Mouse (Mus musculus): Measurements from ENCODE around the gene Xaf1. TPM values are rescaled to one million over a fixed set of nuclear protein-coding genes. Genes with fewer than 3 reads are reported as not detected.

Gene Xaf1
- polyA plus RNA-seq, 1 experiment, result 46.0 TPM

GRCm38 (mm10) chr11:72285971-72286480 is 15.4 kb upstream of the Xaf1 start:
- Histone ChIP-seq H3K27me3 (ENCODE audit: control insufficient read depth, insufficient read depth, low read length) (no peaks in the 10 kb centered on the region), H3K4me1 (replicated peaks; ENCODE audit: control insufficient read depth, insufficient read depth, low read length) (no peaks in the 10 kb centered on the region), H3K36me3 (ENCODE audit: control insufficient read depth, insufficient read depth, low read length) (no peaks in the 10 kb centered on the region), H3K4me3 (ENCODE audit: control insufficient read depth, insufficient read depth, low read length) (no peak overlapping the region), H3K27ac (ENCODE audit: control insufficient read depth, insufficient read depth, low read length) (no peak overlapping the region)
- 83% methylated on average over 6 of the region's 6 CpGs for WGBS
- no peak for TF ChIP-seq CTCF (IDR thresholded peaks at IDR 0.05; ENCODE audit: borderline replicate concordance, control insufficient read depth, extremely low read depth, insufficient read depth, low read length, poor library complexity)
- DNase-seq, result no peak

- no peak overlapping the region for H3K4me3 ChIP-seq (ENCODE audit: control insufficient read depth, insufficient read depth, low read length)
- H3K36me3 ChIP-seq (ENCODE audit: control insufficient read depth, insufficient read depth, low read length), result no peaks in the 10 kb centered on the region
- TF ChIP-seq POLR2A (IDR thresholded peaks at IDR 0.05; ENCODE audit: control insufficient read depth, extremely low read depth, insufficient read depth, low read length, poor library complexity), result no peak
- no peak for TF ChIP-seq CTCF (IDR thresholded peaks at IDR 0.05; ENCODE audit: borderline replicate concordance, control insufficient read depth, extremely low read depth, insufficient read depth, low read length, poor library complexity)
- DNase-seq, result no peak
- WGBS, result 83% methylated on average over 3 of the region's 3 CpGs
- H3K27me3 ChIP-seq (ENCODE audit: control insufficient read depth, insufficient read depth, low read length), result no peaks in the 10 kb centered on the region
- H3K27ac ChIP-seq (ENCODE audit: control insufficient read depth, insufficient read depth, low read length), result no peak overlapping the region
- H3K4me1 ChIP-seq (replicated peaks; ENCODE audit: control insufficient read depth, insufficient read depth, low read length), result no peaks in the 10 kb centered on the region
Measured at GRCm38 (mm10) chr11:72286651-72287050, 14.8 kb upstream of the Xaf1 start.

GRCm38 (mm10) chr11:72287126-72287525 is 14.3 kb upstream of the Xaf1 start:
- Histone ChIP-seq H3K36me3 (ENCODE audit: control insufficient read depth, insufficient read depth, low read length) (no peaks in the 10 kb centered on the region), H3K27me3 (ENCODE audit: control insufficient read depth, insufficient read depth, low read length) (no peaks in the 10 kb centered on the region), H3K4me3 (ENCODE audit: control insufficient read depth, insufficient read depth, low read length) (no peak overlapping the region), H3K27ac (ENCODE audit: control insufficient read depth, insufficient read depth, low read length) (no peak overlapping the region), H3K4me1 (replicated peaks; ENCODE audit: control insufficient read depth, insufficient read depth, low read length) (no peaks in the 10 kb centered on the region)
- no peak for DNase-seq
- WGBS, result 100% methylated on average over 2 of the region's 2 CpGs
- no peak for TF ChIP-seq CTCF (IDR thresholded peaks at IDR 0.05; ENCODE audit: borderline replicate concordance, control insufficient read depth, extremely low read depth, insufficient read depth, low read length, poor library complexity)
- no peak for TF ChIP-seq POLR2A (IDR thresholded peaks at IDR 0.05; ENCODE audit: control insufficient read depth, extremely low read depth, insufficient read depth, low read length, poor library complexity)

GRCm38 (mm10) chr11:72287543-72287942 is 13.9 kb upstream of the Xaf1 start:
- Histone ChIP-seq H3K27ac (ENCODE audit: control insufficient read depth, insufficient read depth, low read length) (no peak overlapping the region), H3K4me1 (replicated peaks; ENCODE audit: control insufficient read depth, insufficient read depth, low read length) (no peaks in the 10 kb centered on the region), H3K36me3 (ENCODE audit: control insufficient read depth, insufficient read depth, low read length) (no peaks in the 10 kb centered on the region), H3K4me3 (ENCODE audit: control insufficient read depth, insufficient read depth, low read length) (no peak overlapping the region), H3K27me3 (ENCODE audit: control insufficient read depth, insufficient read depth, low read length) (no peaks in the 10 kb centered on the region)
- DNase-seq, result no peak
- WGBS, result 95% methylated on average over 3 of the region's 3 CpGs
- no peak for TF ChIP-seq POLR2A (IDR thresholded peaks at IDR 0.05; ENCODE audit: control insufficient read depth, extremely low read depth, insufficient read depth, low read length, poor library complexity)
- TF ChIP-seq CTCF (IDR thresholded peaks at IDR 0.05; ENCODE audit: borderline replicate concordance, control insufficient read depth, extremely low read depth, insufficient read depth, low read length, poor library complexity), result no peak

GRCm38 (mm10) chr11:72293116-72293515 is 8.3 kb upstream of the Xaf1 start:
- no peak for DNase-seq
- WGBS, result 97% methylated on average over 2 of the region's 2 CpGs
- TF ChIP-seq CTCF (IDR thresholded peaks at IDR 0.05; ENCODE audit: borderline replicate concordance, control insufficient read depth, extremely low read depth, insufficient read depth, low read length, poor library complexity) (no peak), POLR2A (IDR thresholded peaks at IDR 0.05; ENCODE audit: control insufficient read depth, extremely low read depth, insufficient read depth, low read length, poor library complexity) (no peak)
- Histone ChIP-seq H3K27me3 (ENCODE audit: control insufficient read depth, insufficient read depth, low read length) (no peaks in the 10 kb centered on the region), H3K4me3 (ENCODE audit: control insufficient read depth, insufficient read depth, low read length) (no peak overlapping the region), H3K27ac (ENCODE audit: control insufficient read depth, insufficient read depth, low read length) (no peak overlapping the region), H3K4me1 (replicated peaks; ENCODE audit: control insufficient read depth, insufficient read depth, low read length) (no peaks in the 10 kb centered on the region), H3K36me3 (ENCODE audit: control insufficient read depth, insufficient read depth, low read length) (no peaks in the 10 kb centered on the region)

- Histone ChIP-seq H3K4me3 (ENCODE audit: control insufficient read depth, insufficient read depth, low read length) (peak overlapping the region; percentile 95), H3K27me3 (ENCODE audit: control insufficient read depth, insufficient read depth, low read length) (no peaks in the 10 kb centered on the region), H3K27ac (ENCODE audit: control insufficient read depth, insufficient read depth, low read length) (no peak overlapping the region), H3K36me3 (ENCODE audit: control insufficient read depth, insufficient read depth, low read length) (no peaks in the 10 kb centered on the region; the same call in 1 of the 2 replicates), H3K4me1 (replicated peaks; ENCODE audit: control insufficient read depth, insufficient read depth, low read length) (peaks cover 27% of the 10 kb centered on the region)
- no peak for DNase-seq
- 69% methylated on average over 7 of the region's 7 CpGs for WGBS
- no peak for TF ChIP-seq POLR2A (IDR thresholded peaks at IDR 0.05; ENCODE audit: control insufficient read depth, extremely low read depth, insufficient read depth, low read length, poor library complexity)
- no peak for TF ChIP-seq CTCF (IDR thresholded peaks at IDR 0.05; ENCODE audit: borderline replicate concordance, control insufficient read depth, extremely low read depth, insufficient read depth, low read length, poor library complexity)
Measured at GRCm38 (mm10) chr11:72302230-72302629, 801 bp downstream of the Xaf1 start.

GRCm38 (mm10) chr11:72307461-72307860 is 6.0 kb downstream of the Xaf1 start:
- Histone ChIP-seq H3K27me3 (ENCODE audit: control insufficient read depth, insufficient read depth, low read length) (no peaks in the 10 kb centered on the region), H3K4me1 (replicated peaks; ENCODE audit: control insufficient read depth, insufficient read depth, low read length) (peaks cover 9% of the 10 kb centered on the region; the same call in 1 of the 2 replicates), H3K4me3 (ENCODE audit: control insufficient read depth, insufficient read depth, low read length) (no peak overlapping the region), H3K27ac (ENCODE audit: control insufficient read depth, insufficient read depth, low read length) (no peak overlapping the region), H3K36me3 (ENCODE audit: control insufficient read depth, insufficient read depth, low read length) (no peaks in the 10 kb centered on the region; the same call in 1 of the 2 replicates)
- 95% methylated on average over 5 of the region's 5 CpGs for WGBS
- no peak for DNase-seq
- TF ChIP-seq POLR2A (IDR thresholded peaks at IDR 0.05; ENCODE audit: control insufficient read depth, extremely low read depth, insufficient read depth, low read length, poor library complexity) (no peak), CTCF (IDR thresholded peaks at IDR 0.05; ENCODE audit: borderline replicate concordance, control insufficient read depth, extremely low read depth, insufficient read depth, low read length, poor library complexity) (no peak)
